Comparison of ENCODE assay signal across 12 mouse cellular contexts in genomic region chr2:66177886-66178847, GRCm38 (mm10). TPM values are rescaled to one million over a fixed set of nuclear protein-coding genes. Genes with fewer than 3 reads are reported as not detected.
A peak's percentile ranks its signal among the peaks of the same experiment; 100 is the strongest.
DNase-seq lines count a peak whose midpoint lies in the region; ATAC-seq and TF ChIP-seq lines count a peak whose summit lies in the region.
"Had no signal": no experiment of that assay in that cellular context is flagged by ENCODE, and none has a peak within 500 bp of the region (broad histone marks: within the 10 kb centered on the region; RNA-seq: fewer than 3 reads in every experiment).

No protein-coding gene starts in this region.

- WGBS in embryonic facial prominence, embryonic 14.5 days, result 65% methylated on average over 9 of the region's 9 CpGs
- 11% methylated on average over 9 of the region's 9 CpGs for WGBS in hindbrain, embryonic 15.5 days
- 17% methylated on average over 9 of the region's 9 CpGs for WGBS in neural tube, embryonic 14.5 days
- WGBS in kidney, embryonic 16.5 days, result 76% methylated on average over 9 of the region's 9 CpGs

- intact Hi-C loops in left cerebral cortex, adult 2 months (cut with DNase I), result loop anchor here (10.0 kb wide), 2 partner anchors 243 to 783 kb away; no protein-coding TSS in a partner anchor
- intact Hi-C loops in left cerebral cortex, postnatal 36 days (cut with DNase I), result no loop called here

- H3K36me3 ChIP-seq in embryonic facial prominence, embryonic 14.5 days (ENCODE audit: control insufficient read depth, insufficient read depth, low read length), result no peaks in the 10 kb centered on the region
- H3K36me3 ChIP-seq in hindbrain, embryonic 15.5 days, result no peaks in the 10 kb centered on the region
- no peaks in the 10 kb centered on the region for H3K36me3 ChIP-seq in neural tube, embryonic 14.5 days (ENCODE audit: control insufficient read depth, insufficient read depth, low read length)
- H3K36me3 ChIP-seq in kidney, embryonic 16.5 days (ENCODE audit: insufficient read depth, low read length), result no peaks in the 10 kb centered on the region
- H3K36me3 ChIP-seq: heart, embryonic 15.5 days; kidney, embryonic 15.5 days had no signal

- no peak for TF ChIP-seq CTCF in left cerebral cortex, adult 2 months (IDR thresholded peaks at IDR 0.05)

- H3K9ac ChIP-seq in embryonic facial prominence, embryonic 14.5 days (ENCODE audit: low read depth, low read length), result no peak overlapping the region
- H3K9ac ChIP-seq in hindbrain, embryonic 15.5 days, result 0 out of 2 replicates have a peak overlapping the region, but pooled peaks have one; percentile 22
- H3K9ac ChIP-seq in neural tube, embryonic 14.5 days (replicated peaks; ENCODE audit: low read depth, low read length), result 0 out of 2 replicates have a peak overlapping the region, but pooled peaks have one; percentile 17
- H3K9ac ChIP-seq in kidney, embryonic 16.5 days (replicated peaks; ENCODE audit: low read length), result no peak overlapping the region
- H3K9ac ChIP-seq: heart, embryonic 15.5 days; kidney, embryonic 15.5 days; limb, embryonic 13.5 days had no signal

- DNase-seq in left cerebral cortex, adult 2 months (ENCODE audit: extremely low spot score in 1 of 2, low spot score in 2 of 2), result no peak
- no peak for DNase-seq in left cerebral cortex, postnatal 36 days (ENCODE audit: low spot score in 2 of 2)
- peak; percentile 12 for DNase-seq in embryonic facial prominence, embryonic 14.5 days (ENCODE audit: low spot score)

- no peak; the same call in 1 of the 2 replicates for ATAC-seq in embryonic facial prominence, embryonic 14.5 days (ENCODE audit: low read depth)
- peak; percentile 64 for ATAC-seq in hindbrain, embryonic 15.5 days (ENCODE audit: low FRiP score, low read depth)
- peak; percentile 83 for ATAC-seq in neural tube, embryonic 14.5 days (ENCODE audit: low read depth)
- ATAC-seq in megakaryocyte progenitor cell, adult 5-6 weeks (replicated peaks; ENCODE audit: poor library complexity), result no peak
- no peak for ATAC-seq in kidney, embryonic 16.5 days (ENCODE audit: low FRiP score, low TSS enrichment)
- no peak for ATAC-seq in monocyte, adult 5-6 weeks (replicated peaks; ENCODE audit: insufficient number of reproducible peaks, low FRiP score, low TSS enrichment, poor library complexity, severe bottlenecking)
- ATAC-seq: Patski had no signal

- no peaks in the 10 kb centered on the region for H3K9me3 ChIP-seq in embryonic facial prominence, embryonic 14.5 days (ENCODE audit: control insufficient read depth, low read length)
- no peaks in the 10 kb centered on the region for H3K9me3 ChIP-seq in hindbrain, embryonic 15.5 days
- H3K9me3 ChIP-seq in neural tube, embryonic 14.5 days (ENCODE audit: control insufficient read depth, low read length), result no peaks in the 10 kb centered on the region
- no peaks in the 10 kb centered on the region for H3K9me3 ChIP-seq in kidney, embryonic 16.5 days (ENCODE audit: low read length)
- H3K9me3 ChIP-seq: heart, embryonic 15.5 days; kidney, embryonic 15.5 days; limb, embryonic 13.5 days had no signal

- no peaks in the 10 kb centered on the region for H3K27me3 ChIP-seq in embryonic facial prominence, embryonic 14.5 days (replicated peaks; ENCODE audit: control insufficient read depth, insufficient read depth, low read length)
- H3K27me3 ChIP-seq in hindbrain, embryonic 15.5 days, result no peaks in the 10 kb centered on the region
- no peaks in the 10 kb centered on the region for H3K27me3 ChIP-seq in neural tube, embryonic 14.5 days (ENCODE audit: control insufficient read depth, insufficient read depth, low read length)
- H3K27me3 ChIP-seq in kidney, embryonic 16.5 days (ENCODE audit: insufficient read depth, low read length), result peaks cover 6% of the 10 kb centered on the region; the same call in 1 of the 2 replicates
- H3K27me3 ChIP-seq: heart, embryonic 15.5 days; Patski had no signal

- peak overlapping the region; percentile 88 for H3K27ac ChIP-seq in left cerebral cortex, adult 2 months
- no peak overlapping the region for H3K27ac ChIP-seq in embryonic facial prominence, embryonic 14.5 days (replicated peaks; ENCODE audit: low read depth, low read length)
- H3K27ac ChIP-seq in hindbrain, embryonic 15.5 days (replicated peaks), result peak overlapping the region; percentile 83
- peak overlapping the region; percentile 71 for H3K27ac ChIP-seq in neural tube, embryonic 14.5 days (ENCODE audit: low read depth, low read length)
- no peak overlapping the region for H3K27ac ChIP-seq in kidney, embryonic 16.5 days (ENCODE audit: low read length)
- H3K27ac ChIP-seq: heart, embryonic 15.5 days; kidney, embryonic 15.5 days; limb, embryonic 13.5 days had no signal

- peak overlapping the region; percentile 23; the same call in 1 of the 2 replicates for H3K4me3 ChIP-seq in left cerebral cortex, adult 2 months
- no peak overlapping the region for H3K4me3 ChIP-seq in embryonic facial prominence, embryonic 14.5 days (ENCODE audit: low read depth, low read length)
- H3K4me3 ChIP-seq in hindbrain, embryonic 15.5 days, result 0 out of 2 replicates have a peak overlapping the region, but pooled peaks have one; percentile 3
- no peak overlapping the region for H3K4me3 ChIP-seq in neural tube, embryonic 14.5 days (ENCODE audit: low read depth, low read length)
- H3K4me3 ChIP-seq in kidney, embryonic 16.5 days (ENCODE audit: low read length), result no peak overlapping the region
- H3K4me3 ChIP-seq: heart, embryonic 15.5 days; kidney, embryonic 15.5 days; limb, embryonic 13.5 days had no signal

- H3K4me1 ChIP-seq in embryonic facial prominence, embryonic 14.5 days (ENCODE audit: control insufficient read depth, insufficient read depth, low read length), result peaks cover 9% of the 10 kb centered on the region
- H3K4me1 ChIP-seq in hindbrain, embryonic 15.5 days (replicated peaks), result peaks cover 32% of the 10 kb centered on the region
- peaks cover 22% of the 10 kb centered on the region for H3K4me1 ChIP-seq in neural tube, embryonic 14.5 days (ENCODE audit: control insufficient read depth, insufficient read depth, low read length)
- peaks cover 5% of the 10 kb centered on the region; the same call in 1 of the 2 replicates for H3K4me1 ChIP-seq in kidney, embryonic 16.5 days (ENCODE audit: insufficient read depth, low read length)
- H3K4me1 ChIP-seq: heart, embryonic 15.5 days had no signal

- no peak overlapping the region for H3K4me2 ChIP-seq in embryonic facial prominence, embryonic 14.5 days (ENCODE audit: low read depth, low read length)
- H3K4me2 ChIP-seq in hindbrain, embryonic 15.5 days, result peak overlapping the region; percentile 46
- peak overlapping the region; percentile 42 for H3K4me2 ChIP-seq in neural tube, embryonic 14.5 days (ENCODE audit: low read depth, low read length)
- no peak overlapping the region for H3K4me2 ChIP-seq in kidney, embryonic 16.5 days (replicated peaks; ENCODE audit: low read depth, low read length)
- H3K4me2 ChIP-seq: heart, embryonic 15.5 days; kidney, embryonic 15.5 days; limb, embryonic 13.5 days had no signal

RNA-seq across cellular contexts. Expression of gene Galnt3, which starts 53.4 kb away (rescaled TPM):
- 1 to 10 TPM; 2.3 to 2.6 TPM for total RNA-seq in left cerebral cortex, adult 2 months (2021)
- 1 to 10 TPM in 1 of 2 experiments, under 1 TPM in 1; 0.99 to 1.9 TPM for total RNA-seq in left cerebral cortex, postnatal 36 days (2021)
- 3.9 and 5.1 TPM in 2 replicates for polyA plus RNA-seq in embryonic facial prominence, embryonic 14.5 days (2014; fragmentation: Nextera tagmentation; extraction: Ambion mirVana)
- 0.65 and 0.77 TPM in 2 replicates for polyA plus RNA-seq in hindbrain, embryonic 15.5 days (2015; fragmentation: Nextera tagmentation; extraction: Ambion mirVana)
- 1.2 and 1.3 TPM in 2 replicates for polyA plus RNA-seq in neural tube, embryonic 14.5 days (2014; fragmentation: Nextera tagmentation; extraction: Ambion mirVana)
- 9.3 and 11.7 TPM in 2 replicates for total RNA-seq in megakaryocyte progenitor cell, adult 5-6 weeks (2015)
- 8.0 and 12.4 TPM in 2 replicates for total RNA-seq in megakaryocyte progenitor cell, adult 5-6 weeks (2017)
- 11.4 and 13.6 TPM in 2 replicates for polyA plus RNA-seq in kidney, embryonic 16.5 days (2015; fragmentation: Nextera tagmentation; extraction: Ambion mirVana)
- total RNA-seq in monocyte, adult 5-6 weeks (2017), result 2.9 to 20.3 TPM (median 4.0 TPM) in 3 replicates

Comparison
In these comparisons a context has a peak if more than half of its experiments do, and no peak if none do; other contexts are left out.
1. H3K27ac ChIP-seq: peak in left cerebral cortex, adult 2 months (single experiment), hindbrain, embryonic 15.5 days (single experiment) and neural tube, embryonic 14.5 days (single experiment); none in embryonic facial prominence, embryonic 14.5 days (single experiment) and kidney, embryonic 16.5 days (single experiment).
2. H3K4me3 ChIP-seq: peak in left cerebral cortex, adult 2 months (single experiment) and hindbrain, embryonic 15.5 days (single experiment); none in embryonic facial prominence, embryonic 14.5 days (single experiment), neural tube, embryonic 14.5 days (single experiment) and kidney, embryonic 16.5 days (single experiment).
3. ATAC-seq: peak in hindbrain, embryonic 15.5 days (single experiment) and neural tube, embryonic 14.5 days (single experiment); none in embryonic facial prominence, embryonic 14.5 days (single experiment), megakaryocyte progenitor cell, adult 5-6 weeks (single experiment), kidney, embryonic 16.5 days (single experiment) and monocyte, adult 5-6 weeks (single experiment).
4. H3K4me2 ChIP-seq: peak in hindbrain, embryonic 15.5 days (single experiment) and neural tube, embryonic 14.5 days (single experiment); none in embryonic facial prominence, embryonic 14.5 days (single experiment) and kidney, embryonic 16.5 days (single experiment).
5. H3K9ac ChIP-seq: peak in hindbrain, embryonic 15.5 days (single experiment) and neural tube, embryonic 14.5 days (single experiment); none in embryonic facial prominence, embryonic 14.5 days (single experiment) and kidney, embryonic 16.5 days (single experiment).